Mouse (Mus musculus): ENCODE results near the gene Rnf212b.

Gene Rnf212b

DNA sequence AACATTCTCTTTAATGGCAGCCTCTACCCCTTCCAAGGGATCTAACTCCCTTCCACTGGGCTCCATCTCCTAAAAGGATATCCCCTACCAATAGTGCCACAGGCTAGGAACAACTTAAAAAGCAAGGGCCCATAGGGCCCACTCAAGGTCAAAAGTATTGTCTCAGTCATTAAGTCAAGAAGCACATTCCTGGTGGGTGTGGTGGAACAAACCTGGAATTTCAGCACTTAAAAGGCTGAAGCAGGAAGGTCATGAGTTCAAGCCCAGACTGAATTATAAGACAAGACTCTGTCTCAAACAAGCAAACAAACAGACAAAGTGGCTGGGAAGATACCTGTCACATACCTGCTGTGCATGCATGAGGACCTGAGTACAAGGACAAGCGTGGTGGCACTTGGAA lies 18.0 kb upstream of the Rnf212b start:
- in situ Hi-C loops (cut with MboI, MseI), result no loop called here

DNA sequence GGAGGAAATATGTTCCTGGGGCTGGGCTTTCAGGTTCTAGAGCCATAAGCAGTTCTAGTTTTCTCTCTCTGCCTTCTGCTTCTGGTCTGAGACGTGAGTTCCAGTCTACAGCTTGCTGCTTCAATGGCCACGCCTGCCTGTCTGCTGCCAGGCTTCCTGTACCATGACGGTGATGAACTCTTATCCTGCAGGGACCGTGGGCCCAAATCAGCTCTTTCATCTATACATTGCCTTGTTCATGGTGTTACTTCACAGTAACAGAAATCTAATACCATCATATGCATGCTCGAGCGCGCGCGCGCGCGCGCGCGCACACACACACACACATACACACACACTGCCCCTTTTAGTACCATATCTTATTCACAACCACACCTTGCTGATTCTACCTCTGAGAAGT lies 17.2 kb upstream of the Rnf212b start:
- in situ Hi-C loops (cut with MboI, MseI), result no loop called here

DNA sequence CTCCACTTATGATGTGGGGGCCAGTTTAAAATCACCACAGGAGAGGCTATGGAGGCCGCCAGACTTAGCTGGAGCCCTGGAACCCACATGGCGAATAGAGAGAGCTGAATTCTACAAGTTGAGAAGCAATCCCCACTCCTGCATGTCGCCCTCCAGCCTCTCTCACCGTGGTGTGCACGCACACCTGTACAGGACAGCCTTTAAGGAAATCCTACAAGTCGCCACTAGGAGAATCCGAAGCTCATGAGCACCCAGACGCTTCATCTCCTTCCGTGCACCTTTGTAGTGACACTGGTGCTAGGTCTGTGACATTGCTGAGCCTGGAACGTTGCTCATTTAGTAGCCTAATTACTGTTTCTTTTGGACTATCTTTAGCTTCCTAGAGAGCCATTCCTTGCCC lies 14.3 kb upstream of the Rnf212b start:
- in situ Hi-C loops (cut with MboI, MseI), result no loop called here

DNA sequence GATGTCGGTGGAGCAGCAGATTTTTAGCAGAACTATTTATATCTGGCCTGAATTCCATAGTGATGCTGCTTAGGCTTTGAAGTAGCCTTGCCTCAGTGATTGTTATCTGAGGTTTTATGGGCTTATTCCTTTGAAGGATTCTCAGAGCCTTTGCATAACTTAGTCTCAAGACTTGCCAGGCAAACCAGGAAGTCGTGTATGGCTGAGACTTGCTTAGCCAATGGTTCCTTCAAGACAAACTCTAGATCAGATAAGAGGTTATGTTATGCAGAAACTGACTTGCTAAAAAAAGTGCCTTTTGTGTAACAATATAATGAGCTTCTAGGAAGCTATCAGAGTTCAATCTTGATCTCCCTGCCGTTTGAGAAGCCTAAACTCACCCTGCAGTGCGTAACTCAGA lies 11.5 kb upstream of the Rnf212b start:
- in situ Hi-C loops (cut with MboI, MseI), result no loop called here

DNA sequence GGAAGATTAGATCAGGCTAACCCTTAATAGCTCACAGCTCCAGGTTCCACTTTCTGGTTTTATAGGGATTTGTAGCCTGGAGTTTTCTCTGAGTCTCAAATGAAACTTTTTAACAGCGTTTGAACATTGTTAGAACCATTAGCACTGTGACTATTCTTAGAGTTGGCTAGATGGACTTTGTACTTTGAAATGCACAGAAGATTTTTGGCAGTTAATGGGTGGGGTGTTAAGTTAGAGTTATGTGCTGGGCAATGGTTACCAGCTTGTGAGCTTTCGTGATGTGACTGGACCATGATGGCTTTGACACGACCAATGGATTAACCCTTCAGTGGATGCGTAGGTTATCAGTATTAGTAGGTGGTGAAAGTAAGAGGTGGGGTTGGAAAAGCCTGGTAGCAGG lies 7.8 kb upstream of the Rnf212b start:
- in situ Hi-C loops (cut with MboI, MseI), result no loop called here

DNA sequence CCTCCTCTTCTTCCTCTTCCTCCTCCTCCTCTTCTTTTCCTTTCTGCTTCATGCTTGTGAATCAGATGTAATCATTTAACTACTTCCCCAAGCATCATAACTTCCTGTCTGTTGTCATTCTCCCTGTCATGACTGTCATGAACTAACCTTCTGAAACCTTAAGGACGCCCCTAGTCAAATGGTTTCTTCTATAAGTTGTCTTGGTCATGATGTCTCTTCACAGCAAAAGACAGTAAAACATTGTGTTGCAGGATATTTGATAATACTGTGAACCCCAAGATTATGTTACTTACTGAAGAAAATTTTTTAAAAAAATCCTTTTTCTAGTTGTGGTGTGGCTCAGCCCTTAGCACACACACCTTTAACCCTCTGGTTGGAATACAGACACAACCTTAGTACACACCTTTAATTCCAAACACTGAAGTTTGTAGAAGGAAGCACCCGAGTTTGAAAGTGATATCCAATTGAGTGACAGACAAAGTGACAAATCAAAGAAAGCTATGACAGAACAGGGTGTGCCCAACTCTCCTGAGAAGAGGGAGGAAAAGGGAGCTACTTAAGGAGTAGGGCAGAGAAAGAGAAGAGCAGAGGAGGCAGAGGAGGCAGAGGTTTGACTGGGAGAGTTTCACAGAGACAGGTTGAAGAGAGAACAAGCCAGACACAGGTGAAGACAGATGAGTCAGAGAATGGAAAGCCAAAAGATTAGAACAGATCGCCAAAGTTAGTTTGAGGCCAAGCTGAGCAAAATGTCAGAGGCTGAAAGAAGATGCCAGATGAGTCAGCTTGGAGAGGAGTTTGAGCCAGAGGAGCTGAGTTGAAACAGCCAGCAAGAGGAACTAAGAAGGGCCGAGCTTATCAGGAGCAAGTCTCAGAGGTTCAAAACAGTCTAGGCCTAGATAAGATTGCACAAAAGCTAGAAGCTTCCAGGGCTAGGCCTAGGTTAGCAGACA lies 4.9 kb upstream of the Rnf212b start:
- in situ Hi-C loops (cut with MboI, MseI), result no loop called here

DNA sequence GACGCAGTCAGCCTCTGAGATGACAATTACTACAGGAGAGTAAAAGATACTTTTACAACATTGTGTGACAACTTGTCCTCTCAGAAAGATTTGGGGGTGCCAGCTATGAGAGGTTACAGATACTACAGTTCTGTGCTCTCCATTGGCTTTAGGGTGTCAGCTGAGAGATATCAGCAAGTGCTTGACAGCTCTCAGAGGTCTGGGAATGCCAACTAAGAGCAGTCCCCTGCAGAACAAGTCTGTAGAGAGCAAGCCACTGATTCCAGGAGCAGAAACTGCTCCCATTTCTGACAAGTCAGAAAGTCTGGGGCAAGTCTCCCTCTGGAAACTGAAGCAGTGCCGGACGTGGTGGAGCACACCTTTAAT lies 4.3 kb upstream of the Rnf212b start:
- in situ Hi-C loops (cut with MboI, MseI), result no loop called here

DNA sequence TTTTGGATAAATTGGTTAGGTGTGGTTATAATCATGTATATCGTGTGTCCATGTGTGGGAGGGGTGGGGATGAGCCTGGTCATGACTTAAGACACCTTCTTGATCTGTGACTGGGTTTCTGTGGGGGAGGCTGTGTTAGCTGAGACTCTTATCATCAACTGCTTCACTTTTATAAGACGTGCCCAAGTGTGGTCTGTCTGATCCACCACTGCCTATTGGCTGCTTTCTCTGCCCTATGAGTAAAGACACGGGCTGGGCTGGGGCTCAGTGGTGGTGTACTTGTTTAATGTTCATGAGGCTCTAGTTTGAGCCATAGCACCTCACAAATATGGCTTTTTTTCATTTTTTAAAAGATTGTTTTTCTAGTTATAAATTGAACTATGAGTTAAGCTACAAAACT lies 1.8 kb downstream of the Rnf212b start:
- in situ Hi-C loops (cut with MboI, MseI), result no loop called here

DNA sequence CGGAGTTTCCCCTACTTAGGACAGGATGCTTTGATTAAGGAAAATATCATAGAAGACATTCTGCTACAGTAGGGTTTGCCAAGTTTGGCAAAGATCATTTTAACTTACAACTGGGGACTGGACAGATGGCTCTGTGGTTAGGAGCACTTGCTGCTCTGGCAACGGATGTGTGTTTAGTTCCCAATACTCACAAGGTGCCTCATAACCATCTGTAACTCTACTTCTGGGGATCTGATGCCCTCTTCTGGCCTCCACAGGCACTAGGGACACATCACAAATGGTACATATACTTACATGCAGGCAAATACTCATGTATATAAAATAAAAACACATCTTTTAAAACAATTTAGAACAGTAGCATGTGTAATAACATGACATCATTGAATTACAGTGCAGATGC lies 3.9 kb downstream of the Rnf212b start:
- in situ Hi-C loops (cut with MboI, MseI), result no loop called here

DNA sequence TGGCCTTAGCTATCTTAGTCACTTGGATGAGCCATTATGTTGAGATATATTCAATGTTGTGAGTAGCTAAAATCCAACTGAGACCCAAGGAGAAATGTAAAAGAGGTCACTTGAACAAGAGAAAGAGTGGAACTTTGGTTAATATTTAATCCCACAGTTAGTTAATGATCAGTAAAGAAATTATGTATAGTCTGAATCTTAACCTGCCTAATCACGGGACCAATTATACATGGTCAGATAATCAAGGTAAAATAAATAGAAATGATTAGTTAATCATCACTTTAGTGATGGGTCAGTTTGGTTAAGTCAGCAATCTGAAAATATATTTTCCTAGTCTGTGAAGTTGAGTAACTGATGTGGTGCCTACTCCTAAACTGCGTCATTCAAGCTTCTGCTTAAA lies 8.4 kb downstream of the Rnf212b start:
- in situ Hi-C loops (cut with MboI, MseI), result no loop called here

DNA sequence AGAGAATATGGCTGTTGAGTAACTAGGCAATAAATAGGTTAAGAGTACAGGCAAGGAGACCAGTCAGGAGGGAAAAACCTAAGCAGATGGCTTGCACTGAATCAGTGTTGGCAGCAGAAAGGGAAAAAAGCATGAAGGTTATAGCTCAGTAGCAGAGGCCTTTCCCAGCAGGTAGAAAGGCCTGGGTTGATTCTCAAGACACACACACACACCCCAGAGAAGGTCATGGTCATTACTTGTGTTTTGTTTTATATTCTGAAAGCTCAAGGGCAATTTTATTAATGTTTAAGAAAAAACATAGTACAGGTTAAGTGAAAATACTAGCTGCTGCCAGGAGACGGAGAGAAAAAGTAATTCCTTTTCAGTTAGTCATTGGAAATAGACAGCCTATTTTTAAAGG lies 9.8 kb downstream of the Rnf212b start:
- in situ Hi-C loops (cut with MboI, MseI), result no loop called here

DNA sequence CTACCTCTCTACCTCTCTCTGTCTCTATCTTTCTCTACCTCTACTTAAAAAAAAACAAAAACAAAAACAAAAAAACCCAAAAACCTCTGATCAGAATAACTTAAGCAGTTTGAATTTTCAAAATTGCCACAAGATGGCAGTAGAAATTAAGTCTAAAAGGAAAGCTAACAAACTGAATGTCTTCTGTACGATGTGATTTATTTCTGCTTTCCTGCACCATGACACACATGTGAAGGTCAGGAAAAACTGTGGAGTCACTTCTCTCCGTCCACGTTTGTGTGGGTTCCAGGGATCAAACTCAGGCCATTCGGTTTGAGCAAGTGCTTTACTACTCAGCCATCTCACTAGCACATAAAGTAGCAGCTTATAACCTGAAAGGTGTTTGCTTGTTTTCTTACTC lies 29.5 kb downstream of the Rnf212b start:
- in situ Hi-C loops (cut with MboI, MseI), result no loop called here

DNA sequence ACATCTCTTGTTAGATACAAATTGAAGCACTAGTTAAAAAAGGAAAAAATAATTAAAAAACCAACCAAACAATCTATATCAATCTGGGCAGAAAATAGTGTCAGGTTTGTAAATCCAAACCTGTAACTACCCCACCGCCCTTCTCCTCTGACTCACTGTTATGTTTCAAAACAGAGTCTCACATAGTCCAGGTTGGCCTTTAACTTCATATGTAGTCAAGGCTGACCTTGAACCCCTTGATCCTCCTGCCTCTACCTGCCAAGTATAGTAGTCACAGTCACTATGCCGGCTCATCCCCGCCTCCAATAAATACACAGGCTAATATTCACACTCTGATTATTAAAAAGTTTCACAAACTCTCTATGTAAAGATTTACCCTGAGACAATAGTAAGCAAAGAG lies 41.8 kb downstream of the Rnf212b start:
- in situ Hi-C loops (cut with MboI, MseI), result no loop called here

DNA sequence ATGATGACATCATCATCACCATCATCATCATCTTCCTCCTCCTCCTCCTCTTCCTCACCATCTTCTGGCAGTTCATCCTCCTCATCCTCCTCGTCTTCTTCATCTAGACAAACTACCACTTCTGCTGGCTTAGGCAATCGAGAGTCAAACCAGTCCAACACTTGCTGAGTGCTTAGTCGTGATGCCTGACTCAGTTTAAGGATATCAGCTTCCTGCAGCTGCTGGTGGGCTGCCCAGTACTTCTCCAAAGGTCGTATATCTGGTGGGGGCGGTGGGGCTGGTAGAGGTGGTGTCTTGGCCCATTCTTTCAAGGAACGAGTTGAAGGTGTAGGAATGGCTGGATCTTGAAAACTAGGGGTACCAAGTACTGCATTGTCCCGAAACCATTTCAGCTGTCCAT lies 42.8 kb downstream of the Rnf212b start:
- in situ Hi-C loops (cut with MboI, MseI), result no loop called here

DNA sequence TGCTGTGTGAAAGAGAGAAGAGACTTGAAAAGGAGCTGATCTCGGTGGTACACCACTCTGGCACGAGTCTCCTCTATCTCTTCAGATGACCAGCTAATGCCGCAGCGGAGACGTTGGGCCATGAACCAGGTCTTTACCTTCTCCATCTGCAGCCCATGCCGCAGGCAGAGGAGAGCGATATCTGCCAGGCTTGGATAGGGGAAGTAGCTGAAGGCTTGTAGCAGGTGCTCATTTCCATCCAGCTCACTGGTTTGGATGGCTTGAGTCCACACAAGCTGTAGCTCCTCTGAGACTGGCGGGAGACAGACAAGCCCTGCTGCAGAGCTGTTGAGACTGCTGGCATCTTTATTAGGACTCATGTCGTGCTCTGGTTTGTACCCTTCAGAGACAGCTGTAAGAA lies 44.0 kb downstream of the Rnf212b start:
- in situ Hi-C loops (cut with MboI, MseI), result no loop called here

DNA sequence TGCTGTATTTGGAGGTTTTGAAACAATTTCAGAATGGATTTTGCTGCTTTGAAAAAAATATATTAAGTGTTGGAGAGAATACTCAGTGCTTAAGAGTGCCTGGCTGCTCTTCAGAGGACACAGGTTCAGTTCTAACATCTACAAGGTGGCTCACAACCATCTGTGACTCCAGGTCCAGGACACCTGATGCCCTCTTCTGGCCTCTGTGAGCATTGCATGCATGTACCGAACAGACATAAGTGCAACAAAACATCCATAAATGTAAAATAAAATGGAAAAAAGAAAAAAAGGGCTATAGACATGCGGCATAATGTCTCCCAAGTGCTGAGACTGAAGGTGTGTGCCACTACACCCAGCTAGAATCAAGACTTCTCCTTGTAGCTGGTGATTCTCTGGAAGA lies 46.6 kb downstream of the Rnf212b start:
- in situ Hi-C loops (cut with MboI, MseI), result no loop called here

DNA sequence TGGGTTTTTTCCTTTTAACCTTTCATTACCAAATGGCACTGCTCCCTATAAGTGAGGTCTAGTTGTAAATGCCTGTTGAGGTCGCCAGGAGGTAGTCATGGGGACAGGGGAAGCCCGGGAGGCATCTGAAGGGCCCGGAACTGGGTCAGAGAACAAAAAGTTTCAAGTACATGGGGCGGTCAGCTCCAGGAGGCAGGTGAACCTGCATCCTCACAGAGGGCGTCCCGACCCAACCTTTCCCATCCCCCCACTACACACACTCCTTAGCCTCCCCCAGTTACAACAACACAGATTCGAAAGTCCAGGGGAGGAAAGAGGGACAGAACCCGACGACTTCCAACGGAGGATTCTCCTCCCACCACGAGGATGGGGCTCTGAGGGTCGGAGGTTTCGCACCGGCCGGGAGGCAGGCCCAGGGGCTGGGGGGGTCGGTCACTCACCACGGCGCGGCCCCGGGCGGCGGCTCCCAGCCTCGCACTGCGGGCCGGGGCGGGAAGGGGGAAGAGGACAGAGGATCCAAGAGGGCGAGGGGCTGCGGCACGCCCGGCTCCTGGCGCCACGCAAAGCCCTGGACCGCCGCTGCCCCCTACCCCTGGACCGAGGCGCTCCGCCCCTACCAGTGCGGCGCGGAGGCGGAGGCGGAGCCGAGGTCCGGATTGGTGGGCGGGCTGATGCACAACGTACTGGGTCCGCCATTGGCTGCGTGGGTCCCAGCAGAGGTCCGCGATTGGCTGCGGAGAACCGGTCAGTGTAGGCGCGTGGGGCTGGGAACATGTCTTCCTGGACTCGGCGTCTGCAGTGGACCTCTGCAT lies 49.8 kb downstream of the Rnf212b start:
- in situ Hi-C loops (cut with MboI, MseI), result no loop called here

DNA sequence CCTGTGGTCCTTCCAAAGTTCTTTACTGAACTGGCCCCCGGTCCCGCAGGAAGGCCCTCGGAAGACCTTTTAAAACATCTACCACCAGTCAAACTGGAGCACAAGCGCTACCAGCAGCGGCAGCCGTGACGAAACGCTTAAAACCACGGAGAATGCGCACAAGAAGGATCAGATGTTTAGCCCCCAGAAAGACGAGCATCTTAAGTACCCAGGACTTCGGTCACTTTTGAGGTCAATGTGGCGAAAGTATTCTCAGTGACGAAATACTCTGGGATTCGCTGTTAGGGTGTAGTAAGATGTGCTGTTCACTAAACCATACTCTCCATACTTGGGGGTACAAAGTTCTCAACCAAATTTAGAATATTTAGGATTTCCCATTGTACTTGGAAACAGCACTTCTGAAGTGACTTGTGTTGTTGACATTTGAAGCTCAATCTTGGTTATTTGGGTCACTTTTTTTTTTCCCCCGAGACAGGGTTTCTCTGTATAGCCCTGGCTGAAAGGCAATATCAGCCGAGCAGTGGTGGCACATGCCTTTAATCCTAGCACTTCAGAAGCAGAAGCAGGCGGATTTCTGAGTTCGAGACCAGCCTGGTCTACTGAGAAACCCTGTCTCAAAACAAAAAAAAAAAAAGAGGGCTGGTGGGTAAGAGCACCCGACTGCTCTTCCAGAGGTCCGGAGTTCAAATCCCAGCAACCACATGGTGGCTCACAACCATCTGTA lies 50.5 kb downstream of the Rnf212b start:
- in situ Hi-C loops (cut with MboI, MseI), result no loop called here

DNA sequence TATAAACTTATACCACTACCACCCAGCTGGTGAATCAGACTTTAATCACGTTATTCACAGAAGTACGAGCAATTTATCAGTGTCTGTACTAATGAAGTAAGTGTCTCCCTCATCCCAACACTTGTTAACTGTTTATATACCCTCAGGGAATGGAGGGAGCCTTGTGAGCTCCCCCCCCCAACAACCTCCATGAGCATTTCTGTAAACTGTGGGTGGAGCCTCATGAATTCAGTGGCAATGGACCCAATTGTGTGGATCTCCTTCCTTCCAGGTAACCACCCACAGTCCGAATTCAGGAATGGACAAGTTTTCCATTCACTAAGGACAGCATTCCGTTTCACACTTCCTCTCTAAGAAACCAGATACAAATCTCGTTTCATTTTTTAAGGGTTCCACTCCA lies 51.7 kb downstream of the Rnf212b start:
- in situ Hi-C loops (cut with MboI, MseI), result no loop called here

DNA sequence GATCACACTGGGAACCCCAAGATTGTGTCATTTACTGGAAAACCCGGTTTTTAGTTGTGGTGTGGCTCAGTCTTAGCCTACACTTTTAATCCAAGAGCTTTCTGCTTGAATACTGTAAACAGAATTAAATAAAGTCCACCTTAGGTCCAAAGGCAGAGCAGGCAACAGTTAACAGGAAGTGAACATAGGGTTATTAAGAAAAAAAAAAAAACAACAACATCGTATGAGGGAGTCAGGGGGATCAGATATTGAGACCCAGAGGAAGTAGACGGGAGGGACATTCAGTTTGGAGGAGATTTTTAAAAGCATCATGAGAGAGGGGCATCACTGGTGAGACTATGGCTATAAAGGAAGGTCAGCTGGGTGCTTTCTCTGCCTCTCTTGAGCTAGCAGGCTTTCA lies 52.3 kb downstream of the Rnf212b start:
- in situ Hi-C loops (cut with MboI, MseI), result no loop called here

DNA sequence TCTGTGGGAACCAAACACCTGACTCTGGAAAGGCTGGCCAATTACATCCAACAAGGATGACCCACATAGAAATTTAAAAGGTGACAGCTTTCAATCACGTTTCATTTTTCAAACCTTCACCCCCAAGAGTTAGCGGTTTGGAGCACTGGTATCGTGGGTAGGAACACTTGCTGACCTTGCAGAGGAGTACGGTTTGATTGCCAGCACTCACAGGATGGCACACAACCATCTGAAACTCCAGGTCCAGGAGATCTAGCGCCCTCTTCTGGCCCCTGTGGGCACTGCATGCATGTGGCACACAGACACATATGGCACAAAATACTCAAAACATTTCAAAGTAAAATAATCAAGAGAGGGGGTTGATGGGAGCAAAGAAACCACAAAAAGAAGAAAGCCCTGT lies 53.0 kb downstream of the Rnf212b start:
- in situ Hi-C loops (cut with MboI, MseI), result no loop called here

DNA sequence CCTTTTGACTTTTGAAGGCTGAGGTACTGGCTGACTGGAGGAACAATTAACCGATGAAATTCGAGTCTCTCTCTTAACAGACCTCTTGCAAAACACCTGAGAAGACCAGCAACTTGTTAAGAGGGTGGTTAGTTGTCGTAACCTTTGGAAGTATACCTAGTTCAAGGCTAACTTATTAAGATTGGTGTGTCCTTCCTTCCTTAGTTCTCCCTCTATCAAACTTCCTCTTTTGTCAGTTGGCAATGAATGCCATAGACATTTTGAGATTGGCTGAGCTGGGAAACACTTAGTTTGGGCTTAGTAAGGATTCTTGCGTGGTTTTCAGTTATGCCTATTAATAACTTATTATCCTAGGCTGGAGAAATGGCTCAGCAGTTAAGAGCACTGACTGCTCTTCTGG lies 54.1 kb downstream of the Rnf212b start:
- in situ Hi-C loops (cut with MboI, MseI), result no loop called here

Data from T-helper 1 cell (primary cell).